Mouse (Mus musculus) bone marrow, adult 2 months (tissue): ENCODE data around the gene Cacna2d3.

Experiments used
- CTCF ChIP-seq: fragments of 200-500 bp; IDR thresholded peaks from 2 replicates; pipeline ENCODE4 v1.5.1; 2011; ENCODE audit warnings: low read length, control low read depth; ENCODE audit not compliant: control insufficient read depth, insufficient read depth
- POLR2A ChIP-seq: fragments of 200-500 bp; IDR thresholded peaks from 2 replicates; pipeline ENCODE4 v1.6.1; 2011; ENCODE audit warnings: low read depth, mild to moderate bottlenecking, control low read depth, low read length, borderline replicate concordance; ENCODE audit not compliant: control insufficient read depth

GRCm38 (mm10) chr14:29082171-29082570 is 639.5 kb downstream of the Cacna2d3 start:
- TF ChIP-seq CTCF, result no peak
- TF ChIP-seq POLR2A, result no peak
